Mouse (Mus musculus): ENCODE data around the gene Runx1.

DNA sequence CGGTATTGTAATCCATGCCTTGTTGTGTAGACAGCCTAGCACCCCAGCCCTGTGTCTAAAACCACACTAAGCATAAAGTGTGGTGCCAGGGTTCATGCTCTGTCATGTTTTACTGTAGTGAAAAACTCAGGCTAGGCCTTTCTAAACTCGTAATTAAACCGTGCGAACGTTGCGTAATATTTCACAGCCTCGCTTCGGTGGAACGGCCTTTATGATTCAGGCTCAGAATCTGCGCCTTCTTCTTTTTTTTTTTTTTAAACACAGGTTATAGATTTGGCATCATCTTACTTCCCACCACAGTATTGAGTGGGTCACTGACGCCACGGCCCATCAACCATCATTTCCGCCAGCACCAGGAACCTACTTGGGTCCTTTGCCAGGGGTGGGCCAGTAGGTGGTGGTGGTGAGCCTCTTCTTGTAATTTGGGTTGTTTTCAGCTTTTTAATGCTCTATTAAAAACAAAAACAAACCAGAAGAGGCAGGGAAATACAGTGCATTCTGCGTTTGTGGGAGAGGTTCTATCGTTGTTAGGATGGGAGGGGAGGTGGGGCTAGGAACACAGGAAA, 210.6 kb downstream of the Runx1 start:
- TF ChIP-seq ZC3H11A (IDR thresholded peaks at IDR 0.05; ENCODE audit: borderline replicate concordance, low read depth, low read length): no peak
- TF ChIP-seq ZNF384 (IDR thresholded peaks at IDR 0.05; ENCODE audit: low read depth, low read length): no peak

Data from ES-E14 (cell line).